Mouse (Mus musculus) large intestine, adult 2 months (tissue): Measurements from ENCODE around the gene Klf11. TPM values are rescaled to one million over a fixed set of nuclear protein-coding genes. Genes with fewer than 3 reads are reported as not detected.
"Not testable (repeated sequence)": the region's sequence is repeated elsewhere in the genome, so short reads cannot be mapped to it uniquely, and the experiment has no call there.

Experiments
- DNase-seq: peaks from one replicate; pipeline ENCODE4 v3.0.0-alpha.2; 2012; ENCODE audit warnings: low read depth, low spot score
- WGBS: fragments of 180-500 bp; shearing (Covaris S2); methylation state at CpG from one replicate; pipeline ENCODE4 v1.1.7; 2018; 5-methylcytosine and 5-hydroxymethylcytosine counted together
- polyA plus RNA-seq: library from polyadenylated mRNA; depleted of rRNA; stranded (reverse); fragments of >200 nt; gene quantifications from 2 replicates; pipeline ENCODE4 v1.2.3, GENCODE M21; 2012; rRNA removed

The Klf11 gene
- polyA plus RNA-seq, 1 experiment = 2.4 TPM

GRCm38 (mm10) chr12:24697484-24698204, 46.6 kb downstream of the Klf11 start:
- 58% methylated on average over 8 of the region's 8 CpGs for WGBS
- no peak for DNase-seq

GRCm38 (mm10) chr12:24698514-24698913, 47.4 kb downstream of the Klf11 start:
- WGBS = 78% methylated on average over 3 of the region's 3 CpGs
- DNase-seq = no peak

- no peak for DNase-seq
- 65% methylated on average over 10 of the region's 10 CpGs for WGBS
These were observed 48.5 kb downstream of the Klf11 start for GRCm38 (mm10) chr12:24699578-24699977.

GRCm38 (mm10) chr12:24701621-24702020, 50.5 kb downstream of the Klf11 start:
- 88% methylated on average over 9 of the region's 9 CpGs for WGBS
- not testable (repeated sequence) for DNase-seq

GRCm38 (mm10) chr12:24703013-24703412, 51.9 kb downstream of the Klf11 start:
- WGBS = 82% methylated on average over 3 of the region's 3 CpGs
- DNase-seq = no peak

- WGBS = 55% methylated on average over 15 of the region's 15 CpGs
- no peak for DNase-seq
These were observed 54.6 kb downstream of the Klf11 start for GRCm38 (mm10) chr12:24705502-24706263.

GRCm38 (mm10) chr12:24706764-24707479, 55.8 kb downstream of the Klf11 start:
- DNase-seq = no peak
- WGBS = 3% methylated on average over 27 of the region's 27 CpGs

- DNase-seq = no peak
- WGBS = 2% methylated on average over 9 of the region's 9 CpGs
These were observed 56.4 kb downstream of the Klf11 start for GRCm38 (mm10) chr12:24707480-24707802.

GRCm38 (mm10) chr12:24707954-24708823, 57.1 kb downstream of the Klf11 start, which contains the start of gene Rrm2:
Gene Rrm2, plus strand, starts transcription at chr12:24708241.
- WGBS = under 1% methylated on average over 83 of the region's 83 CpGs

GRCm38 (mm10) chr12:24708824-24709218, 57.7 kb downstream of the Klf11 start:
- under 1% methylated on average over 17 of the region's 17 CpGs for WGBS
- DNase-seq = no peak

More at GRCm38 (mm10) chr12:24707954-24708823, 57.1 kb downstream of the Klf11 start, which contains the start of gene Rrm2:
- peak; percentile 67 for DNase-seq

GRCm38 (mm10) chr12:24709409-24709808, 58.3 kb downstream of the Klf11 start:
- no peak for DNase-seq

GRCm38 (mm10) chr12:24709831-24710508, 58.9 kb downstream of the Klf11 start:
- WGBS = 30% methylated on average over 5 of the region's 5 CpGs
- no peak for DNase-seq

More at GRCm38 (mm10) chr12:24709409-24709808, 58.3 kb downstream of the Klf11 start:
- 25% methylated on average over 6 of the region's 6 CpGs for WGBS

- DNase-seq = no peak
- 63% methylated on average over 5 of the region's 5 CpGs for WGBS
These were observed 59.6 kb downstream of the Klf11 start for GRCm38 (mm10) chr12:24710672-24711071.

Other genes starting within 250 kb of the Klf11 start
- gene Taf1b, start 152.9 kb upstream of the Klf11 start, polyA plus RNA-seq = 3.6 and 7.1 TPM in 2 replicates
- gene Grhl1, start 79.0 kb upstream of the Klf11 start, polyA plus RNA-seq = 0.63 and 0.71 TPM in 2 replicates
- 1.6 and 2.0 TPM in 2 replicates for gene Cys1, start 30.5 kb downstream of the Klf11 start, polyA plus RNA-seq
- gene Rrm2, start 57.0 kb downstream of the Klf11 start, polyA plus RNA-seq = 11.2 and 13.4 TPM in 2 replicates
- gene Mboat2, start 179.6 kb downstream of the Klf11 start, polyA plus RNA-seq = 0.92 and 0.93 TPM in 2 replicates